Mouse (Mus musculus): ENCODE results near the gene Mogat2. TPM values are rescaled to one million over a fixed set of nuclear protein-coding genes. Genes with fewer than 3 reads are reported as not detected.

The Mogat2 gene
- polyA plus RNA-seq, 1 experiment from 2014 or later, result 362 TPM

DNA sequence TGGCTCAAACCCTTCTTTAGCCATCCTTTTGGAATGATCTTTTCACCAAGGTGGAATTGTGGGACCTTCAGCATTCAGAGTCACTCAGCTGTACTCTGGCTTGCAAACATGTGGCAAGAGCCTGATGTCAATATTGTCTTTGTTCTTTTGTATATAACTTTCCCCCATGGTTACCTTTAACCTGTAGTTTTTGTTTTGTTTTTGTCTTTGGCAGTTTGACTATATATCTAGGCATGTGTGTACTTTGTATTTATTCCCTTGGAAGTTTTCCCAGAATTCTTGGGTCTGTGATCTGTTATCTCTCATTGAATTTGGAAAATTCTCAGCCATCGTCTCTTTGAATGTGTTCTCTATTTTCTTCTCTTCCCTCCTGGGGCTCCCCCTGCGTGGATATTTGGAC lies 43.9 kb downstream of the Mogat2 start:
- Histone ChIP-seq H3K9ac (ENCODE audit: low read depth, low read length) (no peak overlapping the region), H3K27me3 (replicated peaks; ENCODE audit: control insufficient read depth, insufficient read depth, low read length) (no peaks in the 10 kb centered on the region), H3K27ac (ENCODE audit: low read depth, low read length) (no peak overlapping the region), H3K4me3 (ENCODE audit: low read depth, low read length) (no peak overlapping the region), H3K36me3 (ENCODE audit: control insufficient read depth, insufficient read depth) (no peaks in the 10 kb centered on the region), H3K9me3 (ENCODE audit: control insufficient read depth) (no peaks in the 10 kb centered on the region), H3K4me2 (replicated peaks; ENCODE audit: low read depth) (no peak overlapping the region), H3K4me1 (replicated peaks; ENCODE audit: control insufficient read depth, insufficient read depth, low read length) (no peaks in the 10 kb centered on the region)
- no peak for ATAC-seq
- no peak for TF ChIP-seq CTCF (IDR thresholded peaks at IDR 0.05; ENCODE audit: low read depth)
- 66% methylated on average over 2 of the region's 2 CpGs for WGBS

DNA sequence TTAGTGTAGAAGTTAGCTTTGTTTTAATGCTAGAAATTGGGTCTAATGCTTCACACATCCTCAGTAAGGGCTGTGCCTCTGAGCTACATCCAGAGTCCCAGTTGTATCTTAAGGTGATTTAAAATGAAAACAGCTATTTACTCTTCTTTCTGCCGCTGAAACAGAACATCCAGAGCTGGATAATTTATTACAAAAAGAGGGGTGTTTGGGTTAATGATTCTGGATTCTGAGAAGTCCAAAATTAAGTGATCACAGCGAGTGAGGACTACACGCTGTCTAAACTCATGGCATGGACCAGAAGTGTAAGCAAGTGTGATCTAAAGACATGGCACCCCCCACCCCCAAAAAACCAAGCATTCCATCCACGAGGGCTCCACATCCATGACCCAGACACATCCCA lies 44.5 kb downstream of the Mogat2 start:
- no peak for ATAC-seq
- no peaks in the 10 kb centered on the region for H3K9me3 ChIP-seq (ENCODE audit: control insufficient read depth)
- H3K27ac ChIP-seq (ENCODE audit: low read depth, low read length), result no peak overlapping the region
- no peak overlapping the region for H3K4me2 ChIP-seq (replicated peaks; ENCODE audit: low read depth)
- no peak overlapping the region for H3K9ac ChIP-seq (ENCODE audit: low read depth, low read length)
- no peaks in the 10 kb centered on the region for H3K36me3 ChIP-seq (ENCODE audit: control insufficient read depth, insufficient read depth)
- H3K4me3 ChIP-seq (ENCODE audit: low read depth, low read length), result no peak overlapping the region
- WGBS, result 79% methylated on average over 4 of the region's 4 CpGs
- H3K4me1 ChIP-seq (replicated peaks; ENCODE audit: control insufficient read depth, insufficient read depth, low read length), result no peaks in the 10 kb centered on the region
- H3K27me3 ChIP-seq (replicated peaks; ENCODE audit: control insufficient read depth, insufficient read depth, low read length), result no peaks in the 10 kb centered on the region
- TF ChIP-seq CTCF (IDR thresholded peaks at IDR 0.05; ENCODE audit: low read depth), result no peak

GRCm38 (mm10) chr7:99191411-99191810 lies 47.0 kb downstream of the Mogat2 start:
- no peak for TF ChIP-seq CTCF (IDR thresholded peaks at IDR 0.05; ENCODE audit: low read depth)
- no peak overlapping the region for H3K4me3 ChIP-seq (ENCODE audit: low read depth, low read length)
- no peaks in the 10 kb centered on the region for H3K27me3 ChIP-seq (replicated peaks; ENCODE audit: control insufficient read depth, insufficient read depth, low read length)
- no peaks in the 10 kb centered on the region for H3K4me1 ChIP-seq (replicated peaks; ENCODE audit: control insufficient read depth, insufficient read depth, low read length)
- H3K9ac ChIP-seq (ENCODE audit: low read depth, low read length), result no peak overlapping the region
- H3K27ac ChIP-seq (ENCODE audit: low read depth, low read length), result no peak overlapping the region
- H3K4me2 ChIP-seq (replicated peaks; ENCODE audit: low read depth), result no peak overlapping the region
- no peaks in the 10 kb centered on the region for H3K9me3 ChIP-seq (ENCODE audit: control insufficient read depth)
- ATAC-seq, result no peak
- no peaks in the 10 kb centered on the region for H3K36me3 ChIP-seq (ENCODE audit: control insufficient read depth, insufficient read depth)

DNA sequence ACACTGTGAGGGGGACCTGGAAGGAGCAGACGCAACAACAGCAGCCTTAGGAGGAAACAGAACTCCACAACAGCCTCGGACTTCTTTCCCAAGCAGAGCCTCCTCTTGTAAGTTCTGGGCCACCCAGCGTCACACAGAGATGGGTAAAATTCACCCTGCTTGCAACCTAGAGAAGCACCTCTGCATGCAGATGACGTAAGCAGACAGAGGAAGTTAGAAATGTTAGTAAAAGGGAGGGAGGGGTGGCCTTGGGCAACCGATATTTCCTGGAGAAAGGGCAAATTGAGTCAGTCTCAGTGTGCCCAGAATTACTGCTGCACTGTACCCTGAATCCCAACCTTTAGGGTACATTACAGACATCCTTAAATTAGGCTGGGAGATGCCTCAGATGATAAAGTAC lies 48.5 kb downstream of the Mogat2 start:
- Histone ChIP-seq H3K27ac (ENCODE audit: low read depth, low read length) (no peak overlapping the region), H3K4me1 (replicated peaks; ENCODE audit: control insufficient read depth, insufficient read depth, low read length) (no peaks in the 10 kb centered on the region), H3K9me3 (ENCODE audit: control insufficient read depth) (no peaks in the 10 kb centered on the region), H3K36me3 (ENCODE audit: control insufficient read depth, insufficient read depth) (no peaks in the 10 kb centered on the region), H3K27me3 (replicated peaks; ENCODE audit: control insufficient read depth, insufficient read depth, low read length) (no peaks in the 10 kb centered on the region), H3K9ac (ENCODE audit: low read depth, low read length) (no peak overlapping the region), H3K4me3 (ENCODE audit: low read depth, low read length) (no peak overlapping the region), H3K4me2 (replicated peaks; ENCODE audit: low read depth) (no peak overlapping the region)
- ATAC-seq, result no peak
- WGBS, result 82% methylated on average over 5 of the region's 5 CpGs
- TF ChIP-seq CTCF (IDR thresholded peaks at IDR 0.05; ENCODE audit: low read depth), result no peak

DNA sequence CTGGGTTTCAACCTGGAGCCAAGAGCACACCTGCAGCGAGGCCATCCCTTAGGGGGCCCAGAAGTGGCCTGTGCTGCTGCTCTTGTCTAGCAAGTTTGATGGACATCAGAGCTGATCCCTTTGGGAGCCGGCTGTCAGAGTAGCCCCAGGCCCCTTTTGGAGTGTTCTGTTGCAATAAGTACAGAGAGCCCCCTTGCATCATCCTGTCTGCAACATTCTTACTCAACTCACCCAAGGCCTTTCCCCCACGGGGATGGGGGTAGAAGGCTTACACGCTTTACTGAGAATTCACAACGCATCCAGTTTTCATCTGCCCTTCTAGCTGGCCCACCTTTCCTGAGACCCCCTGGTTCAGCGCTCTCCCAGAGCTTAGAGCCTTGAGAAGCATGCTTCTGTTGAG lies 49.8 kb downstream of the Mogat2 start:
- no peak overlapping the region for H3K4me3 ChIP-seq (ENCODE audit: low read depth, low read length)
- H3K9ac ChIP-seq (ENCODE audit: low read depth, low read length), result no peak overlapping the region
- 87% methylated on average over 6 of the region's 6 CpGs for WGBS
- no peak for ATAC-seq
- H3K9me3 ChIP-seq (ENCODE audit: control insufficient read depth), result no peaks in the 10 kb centered on the region
- no peaks in the 10 kb centered on the region for H3K36me3 ChIP-seq (ENCODE audit: control insufficient read depth, insufficient read depth)
- TF ChIP-seq CTCF (IDR thresholded peaks at IDR 0.05; ENCODE audit: low read depth), result no peak
- no peaks in the 10 kb centered on the region for H3K4me1 ChIP-seq (replicated peaks; ENCODE audit: control insufficient read depth, insufficient read depth, low read length)
- H3K27ac ChIP-seq (ENCODE audit: low read depth, low read length), result no peak overlapping the region
- no peaks in the 10 kb centered on the region for H3K27me3 ChIP-seq (replicated peaks; ENCODE audit: control insufficient read depth, insufficient read depth, low read length)
- H3K4me2 ChIP-seq (replicated peaks; ENCODE audit: low read depth), result no peak overlapping the region

- 57% methylated on average over 5 of the region's 5 CpGs for WGBS
- no peaks in the 10 kb centered on the region for H3K4me1 ChIP-seq (replicated peaks; ENCODE audit: control insufficient read depth, insufficient read depth, low read length)
- H3K36me3 ChIP-seq (ENCODE audit: control insufficient read depth, insufficient read depth), result no peaks in the 10 kb centered on the region
- H3K27me3 ChIP-seq (replicated peaks; ENCODE audit: control insufficient read depth, insufficient read depth, low read length), result no peaks in the 10 kb centered on the region
- no peak overlapping the region for H3K9ac ChIP-seq (ENCODE audit: low read depth, low read length)
- TF ChIP-seq CTCF (IDR thresholded peaks at IDR 0.05; ENCODE audit: low read depth), result no peak
- no peaks in the 10 kb centered on the region for H3K9me3 ChIP-seq (ENCODE audit: control insufficient read depth)
- H3K4me3 ChIP-seq (ENCODE audit: low read depth, low read length), result no peak overlapping the region
- no peak for ATAC-seq
- no peak overlapping the region for H3K27ac ChIP-seq (ENCODE audit: low read depth, low read length)
- no peak overlapping the region for H3K4me2 ChIP-seq (replicated peaks; ENCODE audit: low read depth)
Observed at GRCm38 (mm10) chr7:99187451-99187850, 51.0 kb downstream of the Mogat2 start.

- ATAC-seq, result no peak
- Histone ChIP-seq H3K4me2 (replicated peaks; ENCODE audit: low read depth) (no peak overlapping the region), H3K27ac (ENCODE audit: low read depth, low read length) (peak overlapping the region; percentile 41; the same call in 1 of the 2 replicates), H3K9ac (ENCODE audit: low read depth, low read length) (no peak overlapping the region), H3K27me3 (replicated peaks; ENCODE audit: control insufficient read depth, insufficient read depth, low read length) (no peaks in the 10 kb centered on the region), H3K36me3 (ENCODE audit: control insufficient read depth, insufficient read depth) (no peaks in the 10 kb centered on the region), H3K4me1 (replicated peaks; ENCODE audit: control insufficient read depth, insufficient read depth, low read length) (0 out of 2 replicates have a peak, but pooled peaks cover 3% of the 10 kb centered on the region), H3K4me3 (ENCODE audit: low read depth, low read length) (no peak overlapping the region), H3K9me3 (ENCODE audit: control insufficient read depth) (no peaks in the 10 kb centered on the region)
- WGBS, result 82% methylated on average over 3 of the region's 3 CpGs
- no peak for TF ChIP-seq CTCF (IDR thresholded peaks at IDR 0.05; ENCODE audit: low read depth)
Observed at GRCm38 (mm10) chr7:99185405-99185804, 53.0 kb downstream of the Mogat2 start.
